Mouse (Mus musculus) spleen, postnatal 4 days (tissue): Measurements from ENCODE around the gene 9930021J03Rik.

Experiments
- DNase-seq, 2 experiments: peaks; one replicate each; pipeline ENCODE4 v3.0.0; 2022; ENCODE audit warnings: low spot score in 2 of 2

9930021J03Rik gene

DNA sequence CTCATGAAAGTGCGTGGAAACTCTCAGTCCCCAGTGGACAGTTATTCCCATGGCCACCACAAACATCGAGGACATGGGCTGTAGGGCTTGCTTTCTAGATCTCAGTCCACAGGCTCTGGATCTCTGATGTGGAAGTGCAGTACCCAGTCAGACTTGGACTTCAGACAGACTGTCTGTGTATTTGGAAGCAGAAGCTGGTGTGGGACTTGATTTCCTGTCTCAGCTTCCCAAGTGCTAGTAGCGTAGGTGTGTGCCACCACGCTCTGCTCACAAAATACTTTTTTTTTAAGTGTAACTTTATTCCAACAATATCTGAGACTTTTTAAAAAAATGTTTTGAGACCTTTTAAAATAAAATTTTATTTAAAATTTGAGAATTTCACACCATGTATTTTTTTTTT lies 109.5 kb downstream of the 9930021J03Rik start:
- DNase-seq = peak in 1 of 2 experiments; percentile 19

GRCm38 (mm10) chr19:29695071-29695470 lies 110.7 kb downstream of the 9930021J03Rik start:
- no peak for DNase-seq

DNA sequence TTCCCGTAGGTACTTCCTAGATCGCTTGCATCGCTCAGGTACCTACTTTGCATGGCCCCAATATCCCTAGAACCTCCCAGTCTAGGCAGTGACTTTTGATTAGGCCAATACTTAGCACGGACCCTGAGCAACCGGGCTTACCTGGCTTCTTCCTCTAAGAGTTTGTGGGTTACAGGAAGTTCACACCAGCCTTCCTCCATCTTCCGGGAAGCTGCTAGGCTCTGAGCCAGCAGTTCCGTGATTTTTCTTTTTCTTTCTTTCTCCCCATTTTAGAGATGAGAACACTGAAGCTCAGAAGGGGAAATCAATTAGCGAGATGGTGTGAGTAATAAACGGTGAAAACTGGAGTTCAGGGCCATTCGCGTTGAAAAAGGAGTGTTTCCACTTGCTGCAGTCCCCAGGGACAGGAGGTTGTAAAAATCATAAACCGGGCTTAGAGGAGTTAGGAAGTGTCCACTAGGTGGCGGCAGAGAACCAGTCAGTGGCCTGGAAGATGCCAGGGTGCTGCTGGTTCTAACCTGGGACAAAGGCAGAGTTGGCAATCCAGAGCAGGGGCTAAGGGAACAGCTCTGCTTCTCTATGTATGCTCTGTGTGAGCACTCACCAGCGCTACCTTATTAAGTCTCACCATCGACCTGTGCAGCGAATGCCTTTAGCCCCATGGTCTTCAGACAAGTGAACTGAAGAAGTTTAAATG lies 121.8 kb downstream of the 9930021J03Rik start:
- peak; percentile 68 to 90 for DNase-seq

- DNase-seq = no peak
Measured at GRCm38 (mm10) chr19:29680182-29681152, 125.3 kb downstream of the 9930021J03Rik start.

- DNase-seq = no peak
Measured at GRCm38 (mm10) chr19:29678181-29678778, 127.5 kb downstream of the 9930021J03Rik start.

DNA sequence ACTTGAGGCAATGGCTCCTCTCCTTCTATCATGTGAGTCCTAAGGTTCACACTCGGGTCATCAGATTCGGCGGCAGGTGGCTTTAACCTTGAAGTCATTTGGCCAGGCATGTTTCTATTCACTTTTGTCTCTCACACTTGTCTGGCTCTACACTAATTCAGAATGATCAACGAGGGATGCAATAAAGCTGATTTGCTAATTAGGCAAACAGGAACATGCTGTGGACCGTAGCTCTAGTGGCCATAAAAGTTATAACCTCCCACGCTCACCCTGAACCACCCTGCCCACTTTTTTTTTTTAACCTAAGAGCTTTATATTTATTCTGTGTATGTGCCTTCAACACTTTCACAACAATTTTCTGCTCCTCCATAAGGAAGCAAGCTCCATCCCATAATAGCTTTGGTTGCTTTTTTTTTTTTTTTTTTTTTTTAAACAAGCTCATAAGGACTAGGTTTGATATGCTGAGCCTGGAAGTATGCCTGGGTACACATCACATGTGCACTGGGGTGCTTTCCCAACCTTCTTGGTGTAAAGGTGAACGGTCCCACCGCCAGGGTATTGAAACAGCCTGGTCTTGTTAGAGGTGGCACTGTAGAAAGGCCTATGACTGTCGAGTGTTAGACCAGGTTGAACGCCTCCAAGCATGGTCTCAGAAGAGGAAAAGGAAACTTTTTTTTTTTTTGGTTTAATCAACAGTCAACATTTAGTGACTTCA lies 129.2 kb downstream of the 9930021J03Rik start:
- DNase-seq = no peak

- DNase-seq = no peak
Measured at GRCm38 (mm10) chr19:29675562-29676078, 130.2 kb downstream of the 9930021J03Rik start.

- no peak for DNase-seq
Measured at GRCm38 (mm10) chr19:29674946-29675345, 130.8 kb downstream of the 9930021J03Rik start.

DNA sequence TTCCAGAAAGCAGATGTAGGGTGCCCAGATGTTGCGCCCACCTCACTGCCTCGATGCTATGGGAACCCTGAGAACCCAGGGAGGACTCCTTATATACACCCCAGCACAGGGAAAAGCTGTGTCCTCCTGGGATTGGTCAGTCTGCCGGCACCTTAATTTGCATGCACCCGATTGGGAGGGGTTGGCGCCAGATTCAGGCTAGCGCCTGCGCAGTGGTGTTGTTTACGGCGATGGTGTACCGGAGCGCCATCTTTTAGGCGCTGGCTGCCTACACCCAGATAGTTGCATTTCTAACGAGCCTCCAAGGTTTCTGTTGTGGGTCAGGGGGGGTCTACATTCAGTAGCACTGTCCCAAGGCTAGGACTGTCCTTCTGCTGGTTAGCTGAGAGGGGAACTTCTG lies 133.1 kb downstream of the 9930021J03Rik start:
- no peak for DNase-seq

GRCm38 (mm10) chr19:29671160-29671559 lies 134.6 kb downstream of the 9930021J03Rik start:
- no peak for DNase-seq

DNA sequence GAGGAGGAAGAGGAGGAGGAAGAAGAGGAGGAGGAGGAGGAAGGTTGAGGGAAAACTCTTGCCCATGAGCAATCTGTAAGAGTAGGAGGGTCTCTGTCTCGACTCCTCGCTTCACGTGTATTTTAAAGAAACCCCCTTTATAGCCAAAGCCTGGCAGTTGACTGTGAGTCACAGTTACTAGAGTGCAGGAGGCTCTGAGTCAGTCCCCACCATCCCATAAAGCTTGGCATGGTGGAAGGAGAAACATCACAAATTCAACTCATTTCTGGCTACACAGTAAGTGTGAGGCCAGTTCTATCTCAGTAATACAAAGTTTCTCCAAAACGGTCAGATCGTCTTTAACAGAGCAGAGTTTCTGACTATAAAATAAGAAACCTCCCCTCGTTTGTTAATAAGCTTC lies 135.5 kb downstream of the 9930021J03Rik start:
- DNase-seq = no peak

DNA sequence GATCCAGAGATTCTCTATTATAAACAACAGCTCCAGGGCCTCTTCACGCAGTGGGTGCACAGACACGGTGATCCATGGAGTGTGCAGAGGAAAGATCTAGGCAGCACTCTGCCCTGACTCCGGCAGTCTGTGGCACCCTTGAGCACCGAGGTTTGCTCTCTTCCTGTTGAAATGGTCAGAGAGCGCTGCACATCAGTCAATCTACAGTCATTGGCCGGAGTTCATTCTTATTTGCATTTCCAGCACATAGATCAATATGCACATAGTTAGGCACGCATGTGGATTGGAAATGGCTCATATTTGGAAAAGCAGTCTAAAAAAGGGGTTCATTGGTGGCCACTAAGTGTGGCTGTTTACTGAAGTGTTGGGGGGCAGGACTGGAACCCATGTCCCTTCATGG lies 137.7 kb downstream of the 9930021J03Rik start:
- DNase-seq = no peak

GRCm38 (mm10) chr19:29666965-29667594 lies 138.7 kb downstream of the 9930021J03Rik start:
- DNase-seq = no peak

- no peak for DNase-seq
Measured at GRCm38 (mm10) chr19:29666164-29666563, 139.6 kb downstream of the 9930021J03Rik start.

DNA sequence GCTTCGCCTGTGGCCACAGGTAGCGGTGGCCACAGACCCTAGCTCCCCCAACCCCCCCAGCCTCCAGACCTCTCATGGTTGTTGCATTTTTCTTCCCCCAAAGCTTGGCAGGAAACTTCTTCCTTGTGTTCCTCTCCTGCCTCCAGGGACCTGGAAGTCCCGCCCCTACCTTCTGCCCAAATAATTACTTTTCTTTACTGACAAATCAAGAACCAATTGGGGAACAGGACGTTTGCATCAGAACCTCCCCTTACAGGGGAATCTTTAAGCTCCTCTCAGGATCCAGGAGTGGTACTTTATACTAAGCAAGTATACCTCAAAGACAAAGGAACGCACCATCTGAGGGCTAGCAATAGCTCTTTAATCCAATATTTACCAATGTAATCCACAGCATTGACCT lies 140.9 kb downstream of the 9930021J03Rik start:
- no peak for DNase-seq
